Mouse (Mus musculus) spleen, postnatal 4 days (tissue): ENCODE results near the gene Hba-x.

Source experiments
- DNase-seq, 2 experiments: peaks; one replicate each; pipeline ENCODE4 v3.0.0; 2022; ENCODE audit warnings: low spot score in 2 of 2

Gene Hba-x

GRCm38 (mm10) chr11:32276347-32276746 lies at the start of gene Hba-x:
Hba-x (plus strand) TSS chr11:32276400.
- DNase-seq, result no peak

- no peak for DNase-seq
Observed at GRCm38 (mm10) chr11:32227041-32227440, 49.2 kb upstream of the Hba-x start.

GRCm38 (mm10) chr11:32227555-32227954 lies 48.6 kb upstream of the Hba-x start:
- DNase-seq, result no peak

GRCm38 (mm10) chr11:32228292-32228845 lies 47.8 kb upstream of the Hba-x start:
- DNase-seq, result no peak

GRCm38 (mm10) chr11:32230220-32230619 lies 46.0 kb upstream of the Hba-x start:
- DNase-seq, result no peak

- DNase-seq, result no peak
Observed at GRCm38 (mm10) chr11:32231125-32231524, 45.1 kb upstream of the Hba-x start.

- no peak for DNase-seq
Observed at GRCm38 (mm10) chr11:32232848-32233247, 43.4 kb upstream of the Hba-x start.

GRCm38 (mm10) chr11:32233895-32234294 lies 42.3 kb upstream of the Hba-x start:
- no peak for DNase-seq

- DNase-seq, result no peak
Observed at GRCm38 (mm10) chr11:32234816-32235485, 41.2 kb upstream of the Hba-x start.

GRCm38 (mm10) chr11:32235646-32236045 lies 40.6 kb upstream of the Hba-x start:
- DNase-seq, result peak in 1 of 2 experiments; percentile 24

GRCm38 (mm10) chr11:32236132-32236531 lies 40.1 kb upstream of the Hba-x start:
- no peak for DNase-seq

GRCm38 (mm10) chr11:32236712-32237410 lies 39.3 kb upstream of the Hba-x start:
- DNase-seq, result peak; percentile 69 to 87

GRCm38 (mm10) chr11:32237411-32237795 lies 38.8 kb upstream of the Hba-x start:
- DNase-seq, result no peak

- peak; percentile 83 to 92 for DNase-seq
Observed at GRCm38 (mm10) chr11:32238093-32238860, 37.9 kb upstream of the Hba-x start.

- DNase-seq, result no peak
Observed at GRCm38 (mm10) chr11:32241391-32241790, 34.8 kb upstream of the Hba-x start.

- no peak for DNase-seq
Observed at GRCm38 (mm10) chr11:32242209-32242608, 34.0 kb upstream of the Hba-x start.

GRCm38 (mm10) chr11:32243205-32243955 lies 32.8 kb upstream of the Hba-x start:
- no peak for DNase-seq

GRCm38 (mm10) chr11:32244064-32244463 lies 32.1 kb upstream of the Hba-x start:
- DNase-seq, result no peak

- DNase-seq, result no peak
Observed at GRCm38 (mm10) chr11:32244617-32245016, 31.6 kb upstream of the Hba-x start.

GRCm38 (mm10) chr11:32245614-32246013 lies 30.6 kb upstream of the Hba-x start:
- DNase-seq, result peak; percentile 83 to 84

- peak; percentile 71 to 77 for DNase-seq
Observed at GRCm38 (mm10) chr11:32247068-32247467, 29.1 kb upstream of the Hba-x start.

GRCm38 (mm10) chr11:32248350-32248749 lies 27.9 kb upstream of the Hba-x start:
- no peak for DNase-seq
